Mouse (Mus musculus): Measurements from ENCODE around the gene Ccr8. TPM values are rescaled to one million over a fixed set of nuclear protein-coding genes. Genes with fewer than 3 reads are reported as not detected.

The Ccr8 gene
- polyA plus RNA-seq, 1 experiment = 19.2 TPM

GRCm38 (mm10) chr9:120118212-120118611 lies 26.3 kb downstream of the Ccr8 start:
- Histone ChIP-seq H3K4me3 (ENCODE audit: control insufficient read depth, insufficient read depth, low read length) (no peak overlapping the region), H3K27me3 (ENCODE audit: control insufficient read depth, insufficient read depth, low read length) (no peaks in the 10 kb centered on the region), H3K4me1 (replicated peaks; ENCODE audit: control insufficient read depth, insufficient read depth, low read length) (peaks cover 7% of the 10 kb centered on the region), H3K36me3 (ENCODE audit: control insufficient read depth, insufficient read depth, low read length) (peaks cover 22% of the 10 kb centered on the region), H3K27ac (ENCODE audit: control insufficient read depth, insufficient read depth, low read length) (no peak overlapping the region)
- WGBS = 92% methylated on average over 4 of the region's 4 CpGs
- no peak for TF ChIP-seq POLR2A (IDR thresholded peaks at IDR 0.05; ENCODE audit: control insufficient read depth, extremely low read depth, insufficient read depth, low read length, poor library complexity)
- no peak for TF ChIP-seq CTCF (IDR thresholded peaks at IDR 0.05; ENCODE audit: borderline replicate concordance, control insufficient read depth, extremely low read depth, insufficient read depth, low read length, poor library complexity)
- DNase-seq = no peak

GRCm38 (mm10) chr9:120120503-120120902 lies 28.6 kb downstream of the Ccr8 start:
- H3K36me3 ChIP-seq (ENCODE audit: control insufficient read depth, insufficient read depth, low read length) = peaks cover 28% of the 10 kb centered on the region
- DNase-seq = no peak
- peaks cover 5% of the 10 kb centered on the region for H3K4me1 ChIP-seq (replicated peaks; ENCODE audit: control insufficient read depth, insufficient read depth, low read length)
- TF ChIP-seq POLR2A (IDR thresholded peaks at IDR 0.05; ENCODE audit: control insufficient read depth, extremely low read depth, insufficient read depth, low read length, poor library complexity) (no peak), CTCF (IDR thresholded peaks at IDR 0.05; ENCODE audit: borderline replicate concordance, control insufficient read depth, extremely low read depth, insufficient read depth, low read length, poor library complexity) (no peak)
- H3K4me3 ChIP-seq (ENCODE audit: control insufficient read depth, insufficient read depth, low read length) = no peak overlapping the region
- H3K27me3 ChIP-seq (ENCODE audit: control insufficient read depth, insufficient read depth, low read length) = no peaks in the 10 kb centered on the region
- H3K27ac ChIP-seq (ENCODE audit: control insufficient read depth, insufficient read depth, low read length) = no peak overlapping the region
- WGBS = 95% methylated on average over 7 of the region's 7 CpGs

GRCm38 (mm10) chr9:120126868-120127267 lies 35.0 kb downstream of the Ccr8 start:
- H3K4me3 ChIP-seq (ENCODE audit: control insufficient read depth, insufficient read depth, low read length) = no peak overlapping the region
- DNase-seq = no peak
- no peak overlapping the region for H3K27ac ChIP-seq (ENCODE audit: control insufficient read depth, insufficient read depth, low read length)
- no peak for TF ChIP-seq POLR2A (IDR thresholded peaks at IDR 0.05; ENCODE audit: control insufficient read depth, extremely low read depth, insufficient read depth, low read length, poor library complexity)
- TF ChIP-seq CTCF (IDR thresholded peaks at IDR 0.05; ENCODE audit: borderline replicate concordance, control insufficient read depth, extremely low read depth, insufficient read depth, low read length, poor library complexity) = no peak
- H3K27me3 ChIP-seq (ENCODE audit: control insufficient read depth, insufficient read depth, low read length) = no peaks in the 10 kb centered on the region
- H3K4me1 ChIP-seq (replicated peaks; ENCODE audit: control insufficient read depth, insufficient read depth, low read length) = peaks cover 13% of the 10 kb centered on the region
- peaks cover 41% of the 10 kb centered on the region for H3K36me3 ChIP-seq (ENCODE audit: control insufficient read depth, insufficient read depth, low read length)
- WGBS = 64% methylated on average over 11 of the region's 11 CpGs

GRCm38 (mm10) chr9:120127538-120128251 lies 35.8 kb downstream of the Ccr8 start, which contains the start of gene Rpsa:
Gene Rpsa (plus strand): TSS chr9:120127689.
- TF ChIP-seq CTCF (IDR thresholded peaks at IDR 0.05; ENCODE audit: borderline replicate concordance, control insufficient read depth, extremely low read depth, insufficient read depth, low read length, poor library complexity) (peak; percentile 21; the same call in 1 of the 2 replicates), POLR2A (IDR thresholded peaks at IDR 0.05; ENCODE audit: control insufficient read depth, extremely low read depth, insufficient read depth, low read length, poor library complexity) (peak; percentile 96)
- 0% methylated on average over 72 of the region's 72 CpGs for WGBS
- Histone ChIP-seq H3K4me3 (ENCODE audit: control insufficient read depth, insufficient read depth, low read length) (peak within 1 kb of the TSS; percentile 86), H3K4me1 (replicated peaks; ENCODE audit: control insufficient read depth, insufficient read depth, low read length) (peaks cover 13% of the 10 kb centered on the region), H3K27me3 (ENCODE audit: control insufficient read depth, insufficient read depth, low read length) (no peaks in the 10 kb centered on the region), H3K27ac (ENCODE audit: control insufficient read depth, insufficient read depth, low read length) (peak within 1 kb of the TSS; percentile 71; the same call in 1 of the 2 replicates), H3K36me3 (ENCODE audit: control insufficient read depth, insufficient read depth, low read length) (peaks cover 45% of the 10 kb centered on the region)
- peak; percentile 95 for DNase-seq

- Histone ChIP-seq H3K27me3 (ENCODE audit: control insufficient read depth, insufficient read depth, low read length) (no peaks in the 10 kb centered on the region), H3K27ac (ENCODE audit: control insufficient read depth, insufficient read depth, low read length) (no peak overlapping the region), H3K4me3 (ENCODE audit: control insufficient read depth, insufficient read depth, low read length) (peak overlapping the region; percentile 0; the same call in 1 of the 2 replicates), H3K36me3 (ENCODE audit: control insufficient read depth, insufficient read depth, low read length) (peaks cover 40% of the 10 kb centered on the region), H3K4me1 (replicated peaks; ENCODE audit: control insufficient read depth, insufficient read depth, low read length) (peaks cover 13% of the 10 kb centered on the region)
- WGBS = 64% methylated on average over 10 of the region's 10 CpGs
- DNase-seq = no peak
- TF ChIP-seq CTCF (IDR thresholded peaks at IDR 0.05; ENCODE audit: borderline replicate concordance, control insufficient read depth, extremely low read depth, insufficient read depth, low read length, poor library complexity) (no peak), POLR2A (IDR thresholded peaks at IDR 0.05; ENCODE audit: control insufficient read depth, extremely low read depth, insufficient read depth, low read length, poor library complexity) (no peak)
These were observed 37.4 kb downstream of the Ccr8 start for GRCm38 (mm10) chr9:120129276-120129675.

GRCm38 (mm10) chr9:120131784-120132288 lies 39.9 kb downstream of the Ccr8 start:
- H3K27me3 ChIP-seq (ENCODE audit: control insufficient read depth, insufficient read depth, low read length) = no peaks in the 10 kb centered on the region
- peaks cover 13% of the 10 kb centered on the region for H3K4me1 ChIP-seq (replicated peaks; ENCODE audit: control insufficient read depth, insufficient read depth, low read length)
- H3K27ac ChIP-seq (ENCODE audit: control insufficient read depth, insufficient read depth, low read length) = no peak overlapping the region
- peaks cover 40% of the 10 kb centered on the region for H3K36me3 ChIP-seq (ENCODE audit: control insufficient read depth, insufficient read depth, low read length)
- no peak for DNase-seq
- H3K4me3 ChIP-seq (ENCODE audit: control insufficient read depth, insufficient read depth, low read length) = no peak overlapping the region
- no peak for TF ChIP-seq CTCF (IDR thresholded peaks at IDR 0.05; ENCODE audit: borderline replicate concordance, control insufficient read depth, extremely low read depth, insufficient read depth, low read length, poor library complexity)
- TF ChIP-seq POLR2A (IDR thresholded peaks at IDR 0.05; ENCODE audit: control insufficient read depth, extremely low read depth, insufficient read depth, low read length, poor library complexity) = no peak
- 97% methylated on average over 3 of the region's 3 CpGs for whole genome bisulfite sequencing

All from thymus, adult 2 months (tissue).